Mouse (Mus musculus) MEL (cell line): ENCODE measurements at regions not wholly inside any gene's neighbourhood (a gene's known extent, or its start where the extent isn't known, plus 50 kb on each side); places are given as distances from the start of the nearest gene placed in this dataset.

Experiments
- DNase-seq: peaks from one replicate; pipeline ENCODE4 v3.0.0; 2011; ENCODE audit warnings: low read depth, low spot score
- H3K27ac ChIP-seq: 2 replicates; pipeline ENCODE4 v1.5.1; 2012; ENCODE audit warnings: low read depth, mild to moderate bottlenecking, control low read depth, low read length, moderate library complexity; ENCODE audit not compliant: control insufficient read depth
- H3K27me3 ChIP-seq, 2 experiments: fragments of 150-350 bp in 1 of 2; sonication (generic) in 1 of 2; 2 replicates each; pipeline ENCODE4 v1.6.1; 2012; ENCODE audit warnings: low read length in 2 of 2, mild to moderate bottlenecking in 2 of 2, improper control_type of control experiment in 1 of 2, moderate library complexity in 1 of 2; ENCODE audit not compliant: insufficient read depth in 2 of 2, control insufficient read depth in 1 of 2
- H3K36me3 ChIP-seq, 2 experiments: 2 replicates each; pipeline ENCODE4 v1.6.1; 2012 to 2014; ENCODE audit warnings: low read length in 2 of 2, improper control_type of control experiment in 1 of 2, inconsistent platforms in 1 of 2, mild to moderate bottlenecking in 1 of 2; ENCODE audit not compliant: insufficient read depth in 2 of 2, control insufficient read depth in 1 of 2
- H3K4me1 ChIP-seq, 2 experiments: fragments of 150-350 bp in 1 of 2; sonication (generic) in 1 of 2; 2 replicates each; pipeline ENCODE4 v1.6.1; 2012; ENCODE audit warnings: low read length in 2 of 2, improper control_type of control experiment in 1 of 2, mild to moderate bottlenecking in 1 of 2; ENCODE audit not compliant: insufficient read depth in 2 of 2, control insufficient read depth in 1 of 2
- H3K4me3 ChIP-seq, 2 experiments: fragments of 150-350 bp in 1 of 2; sonication (generic) in 1 of 2; 2 replicates each; pipeline ENCODE4 v1.5.1; 2012; ENCODE audit warnings: low read depth in 2 of 2, low read length in 2 of 2, mild to moderate bottlenecking in 2 of 2, moderate library complexity in 2 of 2, control low read depth in 1 of 2, improper control_type of control experiment in 1 of 2; ENCODE audit not compliant: control insufficient read depth in 1 of 2, insufficient read depth in 1 of 2
- H3K79me2 ChIP-seq: 2 replicates; pipeline ENCODE4 v1.6.1; 2012; ENCODE audit warnings: mild to moderate bottlenecking, low read length, moderate library complexity; ENCODE audit not compliant: control insufficient read depth, poor library complexity, insufficient read depth
- H3K9ac ChIP-seq: 2 replicates; pipeline ENCODE4 v1.6.1; 2012; ENCODE audit warnings: low read depth, mild to moderate bottlenecking, control low read depth, low read length, moderate library complexity; ENCODE audit not compliant: control insufficient read depth, poor library complexity, severe bottlenecking
- H3K9me3 ChIP-seq: fragments of 150-350 bp; sonication (generic); replicated peaks from 2 replicates; pipeline ENCODE4 v1.6.1; 2012; ENCODE audit warnings: mild to moderate bottlenecking, low read length, improper control_type of control experiment, moderate library complexity; ENCODE audit not compliant: insufficient read depth
- BHLHE40 ChIP-seq: IDR thresholded peaks from 2 replicates; pipeline ENCODE4 v1.6.1; 2012; ENCODE audit warnings: low read depth, mild to moderate bottlenecking, inconsistent platforms, low read length, improper control_type of control experiment, borderline replicate concordance
- CHD1 ChIP-seq: IDR thresholded peaks from 2 replicates; pipeline ENCODE4 v1.6.1; 2012; ENCODE audit warnings: low read depth, mild to moderate bottlenecking, inconsistent platforms, low read length, improper control_type of control experiment
- CHD2 ChIP-seq: IDR thresholded peaks from 2 replicates; pipeline ENCODE4 v1.6.1; 2011; ENCODE audit warnings: low read length, improper control_type of control experiment
- E2F4 ChIP-seq: IDR thresholded peaks from 2 replicates; pipeline ENCODE4 v1.6.1; 2011; ENCODE audit warnings: low read depth, low read length, improper control_type of control experiment, borderline replicate concordance
- ELF1 ChIP-seq: IDR thresholded peaks from 2 replicates; pipeline ENCODE4 v1.6.1; 2014; ENCODE audit warnings: low read depth, mild to moderate bottlenecking, inconsistent platforms, low read length, improper control_type of control experiment, moderate library complexity
- EP300 ChIP-seq, 2 experiments: IDR thresholded peaks; 2 replicates each; pipeline ENCODE4 v1.6.1; 2011; ENCODE audit warnings: improper control_type of control experiment in 2 of 2, low read length in 2 of 2, low read depth in 1 of 2, mild to moderate bottlenecking in 1 of 2
- ETS1 ChIP-seq: IDR thresholded peaks from 2 replicates; pipeline ENCODE4 v1.6.1; 2012; ENCODE audit warnings: low read depth, mild to moderate bottlenecking, inconsistent platforms, low read length, improper control_type of control experiment, moderate library complexity
- GATA1 ChIP-seq: IDR thresholded peaks from 2 replicates; pipeline ENCODE4 v1.6.1; 2011; ENCODE audit warnings: low read depth, low read length, improper control_type of control experiment
- JUND ChIP-seq: IDR thresholded peaks from 2 replicates; pipeline ENCODE4 v1.6.1; 2011; ENCODE audit warnings: low read depth, mild to moderate bottlenecking, improper control_type of control experiment, low read length
- MAFK ChIP-seq: IDR thresholded peaks from 2 replicates; pipeline ENCODE4 v1.6.1; 2011; ENCODE audit warnings: low read depth, mild to moderate bottlenecking, low read length, improper control_type of control experiment, borderline replicate concordance
- MAX ChIP-seq: IDR thresholded peaks from 2 replicates; pipeline ENCODE4 v1.6.1; 2011; ENCODE audit warnings: low read length, improper control_type of control experiment
- MAZ ChIP-seq: IDR thresholded peaks from 2 replicates; pipeline ENCODE4 v1.6.1; 2012; ENCODE audit warnings: low read depth, mild to moderate bottlenecking, inconsistent platforms, low read length, improper control_type of control experiment
- MXI1 ChIP-seq: IDR thresholded peaks from 2 replicates; pipeline ENCODE4 v1.6.1; 2011; ENCODE audit warnings: mild to moderate bottlenecking, low read depth, low read length, improper control_type of control experiment
- MYB ChIP-seq: IDR thresholded peaks from 2 replicates; pipeline ENCODE4 v1.6.1; 2011; ENCODE audit warnings: mild to moderate bottlenecking, low read depth, low read length, improper control_type of control experiment
- NELFE ChIP-seq: IDR thresholded peaks from 2 replicates; pipeline ENCODE4 v1.6.1; 2011; ENCODE audit warnings: low read depth, low read length, improper control_type of control experiment
- NRF1 ChIP-seq: IDR thresholded peaks from 2 replicates; pipeline ENCODE4 v1.6.1; 2014; ENCODE audit warnings: low read depth, mild to moderate bottlenecking, inconsistent platforms, low read length, improper control_type of control experiment, moderate library complexity; ENCODE audit not compliant: poor library complexity, insufficient read depth, severe bottlenecking
- POLR2A ChIP-seq, 2 experiments: IDR thresholded peaks; 2 replicates each; pipeline ENCODE4 v1.6.1; 2011 to 2012; ENCODE audit warnings: low read length in 2 of 2, mild to moderate bottlenecking in 2 of 2, control low read depth in 1 of 2, improper control_type of control experiment in 1 of 2, low read depth in 1 of 2, moderate library complexity in 1 of 2; ENCODE audit not compliant: control insufficient read depth in 1 of 2, insufficient read depth in 1 of 2, poor library complexity in 1 of 2
- POLR2AphosphoS2 ChIP-seq: IDR thresholded peaks from 2 replicates; pipeline ENCODE4 v1.6.1; 2011; ENCODE audit warnings: low read length, improper control_type of control experiment
- RCOR1 ChIP-seq: IDR thresholded peaks from 2 replicates; pipeline ENCODE4 v1.6.1; 2012; ENCODE audit warnings: low read depth, mild to moderate bottlenecking, inconsistent platforms, low read length, improper control_type of control experiment
- SIN3A ChIP-seq: IDR thresholded peaks from 2 replicates; pipeline ENCODE4 v1.6.1; 2012; ENCODE audit warnings: low read length, improper control_type of control experiment, inconsistent platforms
- TBP ChIP-seq: IDR thresholded peaks from 2 replicates; pipeline ENCODE4 v1.8.0; 2011; ENCODE audit warnings: low read depth, low read length, improper control_type of control experiment
- TCF12 ChIP-seq: IDR thresholded peaks from 2 replicates; pipeline ENCODE4 v1.6.1; 2014; ENCODE audit warnings: low read depth, mild to moderate bottlenecking, inconsistent platforms, low read length, improper control_type of control experiment, moderate library complexity
- USF2 ChIP-seq, 2 experiments: IDR thresholded peaks; 2 replicates each; pipeline ENCODE4 v1.6.1; 2011 to 2012; ENCODE audit warnings: improper control_type of control experiment in 2 of 2, low read length in 2 of 2, borderline replicate concordance in 1 of 2, inconsistent platforms in 1 of 2, low read depth in 1 of 2, mild to moderate bottlenecking in 1 of 2; ENCODE audit not compliant: insufficient read depth in 1 of 2
- ZC3H11A ChIP-seq: IDR thresholded peaks from 2 replicates; pipeline ENCODE4 v1.6.1; 2012; ENCODE audit warnings: low read depth, mild to moderate bottlenecking, inconsistent platforms, low read length, improper control_type of control experiment
- ZKSCAN1 ChIP-seq: IDR thresholded peaks from 2 replicates; pipeline ENCODE4 v1.6.1; 2012; ENCODE audit warnings: low read depth, mild to moderate bottlenecking, inconsistent platforms, low read length, improper control_type of control experiment, moderate library complexity
- ZMIZ1 ChIP-seq: IDR thresholded peaks from 2 replicates; pipeline ENCODE4 v1.6.1; 2012; ENCODE audit warnings: low read depth, mild to moderate bottlenecking, inconsistent platforms, low read length, improper control_type of control experiment, moderate library complexity
- ZNF384 ChIP-seq: IDR thresholded peaks from 2 replicates; pipeline ENCODE4 v1.6.1; 2012; ENCODE audit warnings: low read depth, mild to moderate bottlenecking, inconsistent platforms, low read length, improper control_type of control experiment

- Histone ChIP-seq H3K79me2 (no peaks in the 10 kb centered on the region), H3K4me3 (no peak overlapping the region), H3K9me3 (no peaks in the 10 kb centered on the region), H3K36me3 (no peaks in the 10 kb centered on the region), H3K9ac (no peak overlapping the region), H3K27me3 (no peaks in the 10 kb centered on the region), H3K4me1 (no peaks in the 10 kb centered on the region), H3K27ac (no peak overlapping the region)
- no peak for DNase-seq
- no peak for TF ChIP-seq RCOR1
- no peak for TF ChIP-seq ZNF384
- no peak for TF ChIP-seq ETS1
- no peak for TF ChIP-seq NELFE
- no peak for TF ChIP-seq EP300 (IDR thresholded peaks at IDR 0.05; ENCODE audit: low read depth in 1 of 2, low read length in 2 of 2)
- no peak for TF ChIP-seq CHD1
- TF ChIP-seq E2F4 = no peak
- TF ChIP-seq NRF1 = no peak
- no peak for TF ChIP-seq MAX
- no peak for TF ChIP-seq POLR2A (IDR thresholded peaks at IDR 0.05; ENCODE audit: control insufficient read depth in 1 of 2, insufficient read depth in 1 of 2, low read depth in 1 of 2, low read length in 2 of 2, poor library complexity in 1 of 2)
- TF ChIP-seq BHLHE40 = no peak
- TF ChIP-seq MYB = no peak
- no peak for TF ChIP-seq TBP
- no peak for TF ChIP-seq CHD2
- TF ChIP-seq SIN3A = no peak
- no peak for TF ChIP-seq POLR2AphosphoS2
- no peak for TF ChIP-seq ELF1
Measured at GRCm38 (mm10) chr9:74672261-74672660, 189.5 kb upstream of the Onecut1 start.

GRCm38 (mm10) chr9:74698229-74698628 lies 163.5 kb upstream of the Onecut1 start:
- no peak for DNase-seq
- H3K9me3 ChIP-seq = no peaks in the 10 kb centered on the region
- TF ChIP-seq ZC3H11A (no peak), MAZ (no peak), CHD1 (no peak), NRF1 (no peak), EP300 (IDR thresholded peaks at IDR 0.05; ENCODE audit: low read depth in 1 of 2, low read length in 2 of 2) (no peak), POLR2A (IDR thresholded peaks at IDR 0.05; ENCODE audit: control insufficient read depth in 1 of 2, insufficient read depth in 1 of 2, low read depth in 1 of 2, low read length in 2 of 2, poor library complexity in 1 of 2) (no peak), MAFK (no peak), TCF12 (no peak), ZKSCAN1 (no peak), MYB (no peak), JUND (no peak), NELFE (no peak), ZNF384 (no peak), GATA1 (no peak), MXI1 (no peak), SIN3A (no peak), ZMIZ1 (no peak), USF2 (IDR thresholded peaks at IDR 0.05; ENCODE audit: borderline replicate concordance in 1 of 2, insufficient read depth in 1 of 2, low read depth in 1 of 2, low read length in 2 of 2) (no peak), MAX (no peak)
- TF ChIP-seq, all 39 proteins: peak for 0
- Histone ChIP-seq H3K4me3 (no peak overlapping the region), H3K4me1 (no peaks in the 10 kb centered on the region), H3K27me3 (no peaks in the 10 kb centered on the region), H3K79me2 (no peaks in the 10 kb centered on the region), H3K9ac (no peak overlapping the region), H3K27ac (no peak overlapping the region), H3K36me3 (no peaks in the 10 kb centered on the region)
